Mouse (Mus musculus): Measurements from ENCODE around the gene Asic4.

DNA sequence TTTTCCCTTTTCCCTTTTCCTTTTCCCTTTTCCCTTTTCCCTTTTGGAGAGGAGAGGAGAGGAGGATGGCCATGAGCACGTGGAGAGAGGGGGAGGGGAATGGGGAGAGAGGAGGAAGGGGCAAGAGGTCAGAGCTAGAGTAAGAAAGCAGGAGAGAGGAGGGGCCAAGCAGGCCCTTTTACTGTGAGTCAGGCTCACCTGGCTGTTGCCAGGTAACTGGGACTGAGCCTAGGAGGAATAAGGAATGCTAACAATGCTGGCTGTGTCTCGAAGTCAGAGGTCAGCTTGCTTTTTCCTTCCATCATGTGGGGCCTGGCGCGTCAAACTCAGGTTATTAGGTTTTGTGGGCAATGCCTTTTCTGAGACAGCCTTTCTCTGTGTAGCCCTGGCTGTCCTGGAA lies 67.7 kb downstream of the Asic4 start:
- TF ChIP-seq CTCF (IDR thresholded peaks at IDR 0.05; ENCODE audit: insufficient read depth, low read depth, low read length) (no peak), POLR2A (IDR thresholded peaks at IDR 0.05; ENCODE audit: insufficient read depth, low read depth, low read length) (no peak)
